Mouse (Mus musculus) E14TG2a.4 (cell line): ENCODE results near the gene Ccl25.

ENCODE experiments used
- CTCF ChIP-seq: conservative IDR thresholded peaks from 2 replicates; pipeline ENCODE4 v1.5.1; 2014; ENCODE audit warnings: low read length
- NANOG ChIP-seq: IDR thresholded peaks from 2 replicates; pipeline ENCODE4 v1.6.1; 2014; ENCODE audit warnings: borderline replicate concordance, low read length, mixed read lengths
- POU5F1 ChIP-seq: IDR thresholded peaks from 2 replicates; pipeline ENCODE4 v1.6.1; 2014; ENCODE audit warnings: low read length, borderline replicate concordance

- TF ChIP-seq NANOG, result no peak
- TF ChIP-seq CTCF, result no peak
- no peak for TF ChIP-seq POU5F1
Observed at GRCm38 (mm10) chr8:4349335-4349734, 24.3 kb downstream of the Ccl25 start.
